Mouse (Mus musculus): Measurements from ENCODE around the gene Zfp618.

DNA sequence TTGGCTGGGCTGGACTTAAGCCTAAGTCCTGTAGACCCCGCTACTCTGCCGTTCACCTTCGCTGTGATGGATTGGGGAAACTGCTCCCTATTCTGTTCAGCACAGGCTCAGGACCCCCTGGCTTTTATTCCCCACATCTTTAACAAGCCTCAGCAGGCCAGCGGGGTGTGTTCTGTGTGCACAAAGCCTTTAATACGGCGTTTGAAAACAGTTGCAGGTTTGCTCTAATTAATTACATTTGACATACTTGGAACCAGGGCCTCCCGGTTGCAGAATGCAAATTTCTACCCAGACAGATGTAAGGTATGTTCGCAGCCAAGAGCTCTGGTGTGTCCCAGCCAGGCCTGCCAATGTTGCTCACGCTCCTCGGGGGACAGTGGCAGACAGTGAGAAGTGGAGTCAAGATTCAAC lies 13.1 kb downstream of the Zfp618 start:
- no peak for TF ChIP-seq CTCF (IDR thresholded peaks at IDR 0.05; ENCODE audit: insufficient read depth, low read depth, low read length)
- TF ChIP-seq POLR2A (IDR thresholded peaks at IDR 0.05; ENCODE audit: insufficient read depth, low read depth, low read length), result no peak
